11 mouse cellular contexts compared by ENCODE assay signal in the genomic region with DNA sequence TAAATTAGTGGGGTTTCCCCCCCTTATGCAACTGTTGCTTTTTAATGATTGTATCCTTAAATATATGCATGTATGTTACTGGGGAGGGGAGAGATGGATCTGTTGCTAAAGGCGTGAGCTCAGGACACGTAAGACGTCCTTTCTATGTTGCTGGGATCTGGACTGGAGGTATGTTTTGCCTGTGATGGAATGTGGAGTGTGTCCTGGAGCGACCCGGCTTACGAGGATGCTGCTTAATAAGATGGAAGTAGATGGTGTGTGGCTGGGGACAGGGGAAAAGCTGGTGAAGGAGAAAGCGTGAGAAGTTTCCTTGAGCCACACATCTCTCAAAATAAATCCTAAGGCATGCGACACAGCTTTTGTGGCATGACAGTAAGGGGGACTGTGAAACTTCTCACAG.
A peak's percentile ranks its signal among the peaks of the same experiment; 100 is the strongest.
DNase-seq lines count a peak whose midpoint lies in the region; ATAC-seq lines count a peak whose summit lies in the region.
"Had no signal": no experiment of that assay in that cellular context is flagged by ENCODE, and none has a peak within 500 bp of the region (broad histone marks: within the 10 kb centered on the region; RNA-seq: fewer than 3 reads in every experiment).

No protein-coding gene starts in this region.

- no peak overlapping the region for H3K9ac ChIP-seq in hindbrain, embryonic 14.5 days
- peak overlapping the region; percentile 68 for H3K9ac ChIP-seq in heart, embryonic 14.5 days (ENCODE audit: low read length)
- no peak overlapping the region for H3K9ac ChIP-seq in liver, embryonic 13.5 days
- H3K9ac ChIP-seq: forebrain, embryonic 13.5 days had no signal

- H3K4me3 ChIP-seq in hindbrain, embryonic 10.5 days, result 0 out of 2 replicates have a peak overlapping the region, but pooled peaks have one; percentile 4
- no peak overlapping the region for H3K4me3 ChIP-seq in hindbrain, embryonic 14.5 days (replicated peaks; ENCODE audit: low read length)
- peak overlapping the region; percentile 13; the same call in 1 of the 2 replicates for H3K4me3 ChIP-seq in embryonic facial prominence, embryonic 10.5 days
- peak overlapping the region; percentile 43 to 46 for H3K4me3 ChIP-seq in heart, embryonic 14.5 days (ENCODE audit: control insufficient read depth in 1 of 2, insufficient read depth in 1 of 2, low read depth in 1 of 2, low read length in 2 of 2)
- H3K4me3 ChIP-seq in liver, embryonic 13.5 days (replicated peaks), result no peak overlapping the region; the same call in 1 of the 2 replicates
- H3K4me3 ChIP-seq: forebrain, embryonic 13.5 days; layer of hippocampus, adult 2 months had no signal

- no peaks in the 10 kb centered on the region for H3K36me3 ChIP-seq in hindbrain, embryonic 10.5 days
- no peaks in the 10 kb centered on the region for H3K36me3 ChIP-seq in hindbrain, embryonic 14.5 days (replicated peaks; ENCODE audit: control insufficient read depth, insufficient read depth)
- H3K36me3 ChIP-seq in embryonic facial prominence, embryonic 10.5 days (replicated peaks), result no peaks in the 10 kb centered on the region
- no peaks in the 10 kb centered on the region for H3K36me3 ChIP-seq in heart, embryonic 14.5 days (ENCODE audit: control insufficient read depth, insufficient read depth, low read length)
- no peaks in the 10 kb centered on the region for H3K36me3 ChIP-seq in liver, embryonic 13.5 days

- no peaks in the 10 kb centered on the region for H3K27me3 ChIP-seq in hindbrain, embryonic 10.5 days (ENCODE audit: insufficient read depth, poor library complexity, severe bottlenecking)
- no peaks in the 10 kb centered on the region for H3K27me3 ChIP-seq in hindbrain, embryonic 14.5 days (ENCODE audit: control insufficient read depth, insufficient read depth, low read length)
- no peaks in the 10 kb centered on the region for H3K27me3 ChIP-seq in embryonic facial prominence, embryonic 10.5 days (replicated peaks; ENCODE audit: low read depth, poor library complexity, severe bottlenecking)
- H3K27me3 ChIP-seq in heart, embryonic 14.5 days (ENCODE audit: control insufficient read depth, insufficient read depth, low read length), result no peaks in the 10 kb centered on the region
- H3K27me3 ChIP-seq in liver, embryonic 13.5 days, result no peaks in the 10 kb centered on the region
- H3K27me3 ChIP-seq: forebrain, embryonic 13.5 days had no signal

- no peak for DNase-seq in hindbrain, embryonic 10.5 days (ENCODE audit: low spot score)
- DNase-seq in hindbrain, embryonic 14.5 days (ENCODE audit: low spot score), result no peak
- no peak for DNase-seq in embryonic facial prominence, embryonic 10.5 days (ENCODE audit: low spot score)
- DNase-seq in liver, embryonic 13.5 days, result no peak
- DNase-seq in thymus, postnatal 14 days, result no peak
- no peak for DNase-seq in cerebellum, postnatal 14 days
- DNase-seq: right cerebral cortex, postnatal 4 days had no signal

- ATAC-seq in hindbrain, embryonic 14.5 days (ENCODE audit: low FRiP score), result no peak
- no peak for ATAC-seq in heart, embryonic 14.5 days (ENCODE audit: insufficient number of reproducible peaks, insufficient read depth, low FRiP score, low read depth)
- ATAC-seq in liver, embryonic 13.5 days (ENCODE audit: low read depth), result no peak
- ATAC-seq: forebrain, embryonic 13.5 days had no signal

- peaks cover 30% of the 10 kb centered on the region for H3K4me1 ChIP-seq in hindbrain, embryonic 10.5 days (replicated peaks)
- peaks cover 15% of the 10 kb centered on the region for H3K4me1 ChIP-seq in hindbrain, embryonic 14.5 days (replicated peaks; ENCODE audit: control insufficient read depth, insufficient read depth, low read length)
- peaks cover 43% of the 10 kb centered on the region for H3K4me1 ChIP-seq in embryonic facial prominence, embryonic 10.5 days
- peaks cover 15 to 29% of the 10 kb centered on the region in 2 experiments for H3K4me1 ChIP-seq in heart, embryonic 14.5 days (ENCODE audit: control insufficient read depth in 2 of 2, insufficient read depth in 2 of 2, low read length in 2 of 2)
- H3K4me1 ChIP-seq in liver, embryonic 13.5 days (replicated peaks), result peaks cover 25% of the 10 kb centered on the region

- 79% methylated on average over 8 of the region's 8 CpGs for WGBS in hindbrain, embryonic 10.5 days
- WGBS in hindbrain, embryonic 14.5 days, result 85% methylated on average over 8 of the region's 8 CpGs
- WGBS in embryonic facial prominence, embryonic 10.5 days, result 63% methylated on average over 8 of the region's 8 CpGs
- 11% methylated on average over 8 of the region's 8 CpGs for WGBS in heart, embryonic 14.5 days
- WGBS in liver, embryonic 13.5 days (ENCODE audit: insufficient replicate concordance), result 59% methylated on average over 8 of the region's 8 CpGs

- H3K27ac ChIP-seq in hindbrain, embryonic 10.5 days, result no peak overlapping the region
- no peak overlapping the region for H3K27ac ChIP-seq in hindbrain, embryonic 14.5 days
- peak overlapping the region; percentile 19; the same call in 1 of the 2 replicates for H3K27ac ChIP-seq in embryonic facial prominence, embryonic 10.5 days (replicated peaks)
- peak overlapping the region; percentile 89 to 91 for H3K27ac ChIP-seq in heart, embryonic 14.5 days (replicated peaks in 1 of 2; ENCODE audit: control insufficient read depth in 1 of 2, insufficient read depth in 1 of 2, low read depth in 2 of 2, low read length in 2 of 2)
- H3K27ac ChIP-seq in liver, embryonic 13.5 days, result peak overlapping the region; percentile 45; the same call in 1 of the 2 replicates
- H3K27ac ChIP-seq: forebrain, embryonic 13.5 days; macrophage had no signal

- H3K4me2 ChIP-seq in hindbrain, embryonic 14.5 days (replicated peaks), result no peak overlapping the region
- peak overlapping the region; percentile 81 for H3K4me2 ChIP-seq in heart, embryonic 14.5 days (ENCODE audit: low read length)
- H3K4me2 ChIP-seq in liver, embryonic 13.5 days, result peak overlapping the region; percentile 39
- H3K4me2 ChIP-seq: forebrain, embryonic 13.5 days had no signal

- peaks cover 3% of the 10 kb centered on the region; the same call in 1 of the 2 replicates for H3K9me3 ChIP-seq in hindbrain, embryonic 10.5 days
- H3K9me3 ChIP-seq in hindbrain, embryonic 14.5 days (ENCODE audit: control insufficient read depth, low read length), result no peaks in the 10 kb centered on the region
- H3K9me3 ChIP-seq in embryonic facial prominence, embryonic 10.5 days, result 0 out of 2 replicates have a peak, but pooled peaks cover 3% of the 10 kb centered on the region
- peaks cover 3% of the 10 kb centered on the region; the same call in 1 of the 2 replicates for H3K9me3 ChIP-seq in heart, embryonic 14.5 days (ENCODE audit: control insufficient read depth, low read length)
- no peaks in the 10 kb centered on the region for H3K9me3 ChIP-seq in liver, embryonic 13.5 days (replicated peaks)
- H3K9me3 ChIP-seq: forebrain, embryonic 13.5 days had no signal

Comparison
In these comparisons a context has a peak if more than half of its experiments do, and no peak if none do; other contexts are left out.
1. H3K4me3 ChIP-seq: peak in hindbrain, embryonic 10.5 days (single experiment), embryonic facial prominence, embryonic 10.5 days (single experiment) and heart, embryonic 14.5 days (2 of 2); none in hindbrain, embryonic 14.5 days (single experiment) and liver, embryonic 13.5 days (single experiment).
2. H3K27ac ChIP-seq: peak in embryonic facial prominence, embryonic 10.5 days (single experiment), heart, embryonic 14.5 days (2 of 2) and liver, embryonic 13.5 days (single experiment); none in hindbrain, embryonic 10.5 days (single experiment) and hindbrain, embryonic 14.5 days (single experiment).